Mouse (Mus musculus) MEL (cell line): ENCODE results near the gene Fkbp1b.
"Not testable (repeated sequence)": the region's sequence is repeated elsewhere in the genome, so short reads cannot be mapped to it uniquely, and the experiment has no call there.

ENCODE experiments used
- BHLHE40 ChIP-seq: IDR thresholded peaks from 2 replicates; pipeline ENCODE4 v1.6.1; 2012; ENCODE audit warnings: low read depth, mild to moderate bottlenecking, inconsistent platforms, low read length, improper control_type of control experiment, borderline replicate concordance
- KAT2A ChIP-seq: conservative IDR thresholded peaks from 2 replicates; pipeline ENCODE4 v1.6.1; 2012; ENCODE audit warnings: low read depth, low read length, improper control_type of control experiment, inconsistent platforms
- POLR2A ChIP-seq, 2 experiments: IDR thresholded peaks; 2 replicates each; pipeline ENCODE4 v1.6.1; 2011 to 2012; ENCODE audit warnings: low read length in 2 of 2, mild to moderate bottlenecking in 2 of 2, control low read depth in 1 of 2, improper control_type of control experiment in 1 of 2, low read depth in 1 of 2, moderate library complexity in 1 of 2; ENCODE audit not compliant: control insufficient read depth in 1 of 2, insufficient read depth in 1 of 2, poor library complexity in 1 of 2
- SMC3 ChIP-seq: IDR thresholded peaks from 2 replicates; pipeline ENCODE4 v1.6.1; 2011; ENCODE audit warnings: low read depth, low read length, improper control_type of control experiment
- TAL1 ChIP-seq: IDR thresholded peaks from 2 replicates; pipeline ENCODE4 v1.6.1; 2012; ENCODE audit warnings: mild to moderate bottlenecking, inconsistent platforms, low read length, moderate library complexity, mixed read lengths
- TBP ChIP-seq: IDR thresholded peaks from 2 replicates; pipeline ENCODE4 v1.8.0; 2011; ENCODE audit warnings: low read depth, low read length, improper control_type of control experiment
- USF1 ChIP-seq: IDR thresholded peaks from 2 replicates; pipeline ENCODE4 v1.6.1; 2014; ENCODE audit warnings: low read depth, mild to moderate bottlenecking, inconsistent platforms, low read length, improper control_type of control experiment, moderate library complexity
- USF2 ChIP-seq, 2 experiments: IDR thresholded peaks; 2 replicates each; pipeline ENCODE4 v1.6.1; 2011 to 2012; ENCODE audit warnings: improper control_type of control experiment in 2 of 2, low read length in 2 of 2, borderline replicate concordance in 1 of 2, inconsistent platforms in 1 of 2, low read depth in 1 of 2, mild to moderate bottlenecking in 1 of 2; ENCODE audit not compliant: insufficient read depth in 1 of 2

- TF ChIP-seq TBP; POLR2A (IDR thresholded peaks at IDR 0.05; ENCODE audit: control insufficient read depth in 1 of 2, insufficient read depth in 1 of 2, low read depth in 1 of 2, low read length in 2 of 2, poor library complexity in 1 of 2); USF2 (IDR thresholded peaks at IDR 0.05; ENCODE audit: borderline replicate concordance in 1 of 2, insufficient read depth in 1 of 2, low read depth in 1 of 2, low read length in 2 of 2); BHLHE40; USF1; KAT2A; SMC3; TAL1: not testable (repeated sequence)
Measured at GRCm38 (mm10) chr12:4788128-4788527, 53.3 kb downstream of the Fkbp1b start.
